Mouse (Mus musculus): Measurements from ENCODE around the gene Olfr559. TPM values are rescaled to one million over a fixed set of nuclear protein-coding genes. Genes with fewer than 3 reads are reported as not detected.

Gene Olfr559
- polyA plus RNA-seq (2015; fragmentation: Nextera tagmentation; extraction: Ambion mirVana) = not detected in 2 replicates

- Histone ChIP-seq H3K36me3 (no peaks in the 10 kb centered on the region), H3K27ac (no peak within 1 kb of the TSS), H3K9me3 (no peaks in the 10 kb centered on the region), H3K4me3 (replicated peaks) (no peak within 1 kb of the TSS), H3K4me1 (replicated peaks) (no peaks in the 10 kb centered on the region), H3K27me3 (no peaks in the 10 kb centered on the region), H3K4me2 (replicated peaks) (no peak within 1 kb of the TSS), H3K9ac (replicated peaks) (no peak within 1 kb of the TSS)
- no peak for ATAC-seq
Observed at GRCm38 (mm10) chr7:102727391-102727790, at the start of gene Olfr559. Olfr559 (minus strand) TSS chr7:102727491.

- Histone ChIP-seq H3K4me3 (replicated peaks) (no peak within 1 kb of the TSS), H3K27ac (no peak within 1 kb of the TSS), H3K27me3 (no peaks in the 10 kb centered on the region), H3K9ac (replicated peaks) (no peak within 1 kb of the TSS), H3K9me3 (no peaks in the 10 kb centered on the region), H3K4me1 (replicated peaks) (no peaks in the 10 kb centered on the region), H3K36me3 (no peaks in the 10 kb centered on the region), H3K4me2 (replicated peaks) (no peak within 1 kb of the TSS)
- no peak for ATAC-seq
- 93% methylated on average over 2 of the region's 2 CpGs for WGBS
Observed at GRCm38 (mm10) chr7:102770921-102771320, 43.6 kb upstream of the Olfr559 start, which contains the start of gene Olfr561. Olfr561 (plus strand) TSS chr7:102771221.

- H3K9ac ChIP-seq (replicated peaks) = no peak within 1 kb of the TSS
- H3K27me3 ChIP-seq = no peaks in the 10 kb centered on the region
- no peak within 1 kb of the TSS for H3K27ac ChIP-seq
- WGBS = 75% methylated on average over 4 of the region's 4 CpGs
- no peaks in the 10 kb centered on the region for H3K4me1 ChIP-seq (replicated peaks)
- no peaks in the 10 kb centered on the region for H3K9me3 ChIP-seq
- no peak for ATAC-seq
- H3K36me3 ChIP-seq = no peaks in the 10 kb centered on the region
- no peak within 1 kb of the TSS for H3K4me2 ChIP-seq (replicated peaks)
- no peak within 1 kb of the TSS for H3K4me3 ChIP-seq (replicated peaks)
Observed at GRCm38 (mm10) chr7:102759266-102759665, 32.0 kb upstream of the Olfr559 start, which contains the start of the genes Olfr560 and Olfr78. Olfr560 (minus strand) TSS chr7:102759366. Olfr78 (minus strand) TSS chr7:102759471.

- Histone ChIP-seq H3K27ac (no peak overlapping the region), H3K9ac (replicated peaks) (no peak overlapping the region), H3K4me3 (replicated peaks) (no peak overlapping the region), H3K36me3 (no peaks in the 10 kb centered on the region), H3K27me3 (no peaks in the 10 kb centered on the region), H3K9me3 (no peaks in the 10 kb centered on the region), H3K4me1 (replicated peaks) (no peaks in the 10 kb centered on the region), H3K4me2 (replicated peaks) (no peak overlapping the region)
- no peak for ATAC-seq
- 22% methylated on average over 1 of the region's 1 CpGs for WGBS
Observed at GRCm38 (mm10) chr7:102752086-102752485, 24.8 kb upstream of the Olfr559 start.

- ATAC-seq = no peak
- WGBS = 63% methylated on average over 2 of the region's 2 CpGs
- no peaks in the 10 kb centered on the region for H3K27me3 ChIP-seq
- no peak overlapping the region for H3K4me3 ChIP-seq (replicated peaks)
- no peak overlapping the region for H3K9ac ChIP-seq (replicated peaks)
- no peak overlapping the region for H3K27ac ChIP-seq
- no peaks in the 10 kb centered on the region for H3K4me1 ChIP-seq (replicated peaks)
- H3K9me3 ChIP-seq = no peaks in the 10 kb centered on the region
- H3K36me3 ChIP-seq = no peaks in the 10 kb centered on the region
- H3K4me2 ChIP-seq (replicated peaks) = no peak overlapping the region
Observed at GRCm38 (mm10) chr7:102737705-102738104, 10.4 kb upstream of the Olfr559 start.

- Histone ChIP-seq H3K9ac (replicated peaks) (no peak overlapping the region), H3K9me3 (no peaks in the 10 kb centered on the region), H3K4me1 (replicated peaks) (no peaks in the 10 kb centered on the region), H3K27me3 (no peaks in the 10 kb centered on the region), H3K27ac (no peak overlapping the region), H3K4me3 (replicated peaks) (no peak overlapping the region), H3K36me3 (no peaks in the 10 kb centered on the region), H3K4me2 (replicated peaks) (no peak overlapping the region)
- 89% methylated on average over 1 of the region's 1 CpGs for WGBS
- ATAC-seq = 0 out of 2 replicates have a peak, but pooled peaks have one; percentile 20
Observed at GRCm38 (mm10) chr7:102733793-102734192, 6.5 kb upstream of the Olfr559 start.

GRCm38 (mm10) chr7:102718970-102719369, 8.3 kb downstream of the Olfr559 start, which contains the start of gene Olfr33:
Olfr33 (minus strand) TSS chr7:102719070.
- H3K9me3 ChIP-seq = no peaks in the 10 kb centered on the region
- H3K4me2 ChIP-seq (replicated peaks) = no peak within 1 kb of the TSS
- no peaks in the 10 kb centered on the region for H3K36me3 ChIP-seq
- no peak for ATAC-seq
- no peak within 1 kb of the TSS for H3K9ac ChIP-seq (replicated peaks)
- no peak within 1 kb of the TSS for H3K27ac ChIP-seq
- H3K4me3 ChIP-seq (replicated peaks) = no peak within 1 kb of the TSS
- 40% methylated on average over 1 of the region's 1 CpGs for WGBS
- H3K4me1 ChIP-seq (replicated peaks) = no peaks in the 10 kb centered on the region
- no peaks in the 10 kb centered on the region for H3K27me3 ChIP-seq

- Histone ChIP-seq H3K9ac (replicated peaks) (no peak within 1 kb of the TSS), H3K4me1 (replicated peaks) (no peaks in the 10 kb centered on the region), H3K36me3 (no peaks in the 10 kb centered on the region), H3K4me2 (replicated peaks) (no peak within 1 kb of the TSS), H3K9me3 (no peaks in the 10 kb centered on the region), H3K4me3 (replicated peaks) (no peak within 1 kb of the TSS), H3K27ac (no peak within 1 kb of the TSS), H3K27me3 (no peaks in the 10 kb centered on the region)
- no peak for ATAC-seq
Observed at GRCm38 (mm10) chr7:102701915-102702314, 25.4 kb downstream of the Olfr559 start, which contains the start of gene Olfr558. Olfr558 (plus strand) TSS chr7:102702215.

- Histone ChIP-seq H3K9me3 (no peaks in the 10 kb centered on the region), H3K36me3 (no peaks in the 10 kb centered on the region), H3K4me2 (replicated peaks) (no peak overlapping the region), H3K9ac (replicated peaks) (no peak overlapping the region), H3K27me3 (no peaks in the 10 kb centered on the region), H3K27ac (no peak overlapping the region), H3K4me1 (replicated peaks) (no peaks in the 10 kb centered on the region), H3K4me3 (replicated peaks) (no peak overlapping the region)
- ATAC-seq = no peak
- 89% methylated on average over 7 of the region's 7 CpGs for WGBS
Observed at GRCm38 (mm10) chr7:102698461-102698860, 28.8 kb downstream of the Olfr559 start.

GRCm38 (mm10) chr7:102695358-102696125, 31.7 kb downstream of the Olfr559 start, which contains the start of gene Olfr557:
Olfr557 (plus strand) TSS chr7:102695910.
- Histone ChIP-seq H3K4me2 (replicated peaks) (no peak within 1 kb of the TSS), H3K9me3 (no peaks in the 10 kb centered on the region), H3K4me3 (replicated peaks) (no peak within 1 kb of the TSS), H3K27ac (no peak within 1 kb of the TSS), H3K4me1 (replicated peaks) (no peaks in the 10 kb centered on the region), H3K36me3 (no peaks in the 10 kb centered on the region), H3K27me3 (no peaks in the 10 kb centered on the region), H3K9ac (replicated peaks) (no peak within 1 kb of the TSS)
- WGBS = 83% methylated on average over 5 of the region's 5 CpGs
- no peak for ATAC-seq

- H3K4me1 ChIP-seq (replicated peaks) = peaks cover 4% of the 10 kb centered on the region; the same call in 1 of the 2 replicates
- H3K4me2 ChIP-seq (replicated peaks) = peak within 1 kb of the TSS; percentile 61
- peak within 1 kb of the TSS; percentile 74 for H3K9ac ChIP-seq (replicated peaks)
- H3K36me3 ChIP-seq = no peaks in the 10 kb centered on the region
- WGBS = under 1% methylated on average over 40 of the region's 40 CpGs
- peak; percentile 100 for ATAC-seq
- peak within 1 kb of the TSS; percentile 69 for H3K27ac ChIP-seq
- H3K4me3 ChIP-seq (replicated peaks) = peak within 1 kb of the TSS; percentile 57
- no peaks in the 10 kb centered on the region for H3K27me3 ChIP-seq
- H3K9me3 ChIP-seq = no peaks in the 10 kb centered on the region
Observed at GRCm38 (mm10) chr7:102686944-102687501, 40.3 kb downstream of the Olfr559 start, which contains the start of gene Trim68. Trim68 (minus strand) TSS chr7:102687327.

- Histone ChIP-seq H3K4me3 (replicated peaks) (no peak overlapping the region), H3K9me3 (no peaks in the 10 kb centered on the region), H3K4me1 (replicated peaks) (no peaks in the 10 kb centered on the region), H3K9ac (replicated peaks) (no peak overlapping the region), H3K4me2 (replicated peaks) (no peak overlapping the region), H3K27me3 (no peaks in the 10 kb centered on the region), H3K27ac (no peak overlapping the region), H3K36me3 (no peaks in the 10 kb centered on the region; the same call in 1 of the 2 replicates)
- no peak for ATAC-seq
- 96% methylated on average over 1 of the region's 1 CpGs for WGBS
Observed at GRCm38 (mm10) chr7:102681916-102682315, 45.4 kb downstream of the Olfr559 start.
